Mouse (Mus musculus): ENCODE data around the gene Vkorc1l1.

The Vkorc1l1 gene

DNA sequence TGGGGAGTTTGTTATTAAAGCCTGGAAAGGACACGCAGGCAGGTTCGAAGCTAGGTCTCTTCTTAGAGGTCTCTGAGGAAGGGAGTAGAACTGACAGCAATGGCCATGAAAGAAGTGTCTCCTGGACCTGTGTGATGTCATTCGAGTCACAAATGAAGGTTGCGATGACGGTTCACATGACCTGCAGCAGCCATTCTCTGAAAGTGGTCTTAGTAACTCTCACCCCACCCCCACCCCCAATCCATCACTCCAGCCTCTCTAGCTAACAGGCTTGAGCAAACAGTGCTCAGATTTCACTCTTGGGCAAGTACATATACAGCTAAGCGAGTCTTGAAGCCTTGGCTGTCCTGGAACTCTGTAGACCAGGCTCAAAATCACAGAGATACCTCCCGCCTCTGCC is 61.5 kb downstream of the Vkorc1l1 start:
- DNase-seq, result no peak

DNA sequence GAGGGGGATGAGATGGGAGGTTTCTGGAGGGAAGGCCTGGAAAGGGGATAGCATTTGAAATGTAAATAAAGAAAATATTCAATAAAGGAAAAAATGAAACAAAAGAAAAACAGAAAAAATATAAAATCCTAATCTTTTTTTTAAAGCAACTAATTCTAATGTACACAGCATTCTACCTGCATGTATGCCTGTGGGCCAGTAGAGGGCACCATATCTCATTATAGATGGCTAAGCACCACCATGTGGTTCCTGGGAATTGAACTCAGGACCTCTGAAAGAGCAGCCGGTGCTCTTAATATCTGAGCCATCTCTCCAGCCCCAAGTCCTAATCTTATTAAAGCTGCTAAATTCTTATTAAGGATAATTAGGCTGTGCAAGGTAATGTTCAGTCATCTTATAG is 65.6 kb downstream of the Vkorc1l1 start:
- no peak for DNase-seq

DNA sequence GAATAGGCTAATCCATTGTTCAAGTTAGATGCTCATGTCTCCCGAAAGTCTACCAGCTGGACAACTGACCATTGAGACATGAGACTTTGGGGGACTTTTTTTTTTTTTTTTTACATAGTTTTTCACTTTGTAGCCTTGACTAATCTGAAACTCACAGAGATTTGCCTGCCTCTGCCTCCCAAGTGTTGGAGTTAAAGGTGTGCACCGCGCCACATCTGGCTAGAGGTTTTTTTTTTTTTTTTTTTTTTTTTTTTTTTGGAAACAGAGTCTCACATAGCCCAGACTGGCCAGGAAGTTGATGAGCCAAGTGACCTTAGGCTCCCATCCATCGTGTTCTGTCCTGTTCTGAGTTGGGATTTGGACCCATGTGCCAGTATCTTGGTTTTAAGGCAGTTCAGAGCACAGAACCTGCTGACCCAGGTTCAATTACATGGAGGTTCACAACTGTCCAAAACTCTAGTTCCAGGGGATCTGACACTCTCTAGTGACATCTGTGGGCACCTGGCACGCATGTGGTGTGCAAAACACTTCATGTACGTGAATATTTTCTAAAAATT is 66.3 kb downstream of the Vkorc1l1 start:
- DNase-seq, result no peak

GRCm38 (mm10) chr5:130009784-130010183 is 68.0 kb downstream of the Vkorc1l1 start:
- DNase-seq, result no peak

- no peak for DNase-seq
Measured at GRCm38 (mm10) chr5:130010961-130011360, 69.2 kb downstream of the Vkorc1l1 start.

- DNase-seq, result no peak
Measured at GRCm38 (mm10) chr5:130015104-130015503, 73.3 kb downstream of the Vkorc1l1 start.

GRCm38 (mm10) chr5:130019461-130019860 is 77.7 kb downstream of the Vkorc1l1 start:
- no peak for DNase-seq

- no peak for DNase-seq
Measured at GRCm38 (mm10) chr5:130021361-130021966, 79.7 kb downstream of the Vkorc1l1 start.

GRCm38 (mm10) chr5:130022366-130022765 is 80.6 kb downstream of the Vkorc1l1 start:
- DNase-seq, result no peak

DNA sequence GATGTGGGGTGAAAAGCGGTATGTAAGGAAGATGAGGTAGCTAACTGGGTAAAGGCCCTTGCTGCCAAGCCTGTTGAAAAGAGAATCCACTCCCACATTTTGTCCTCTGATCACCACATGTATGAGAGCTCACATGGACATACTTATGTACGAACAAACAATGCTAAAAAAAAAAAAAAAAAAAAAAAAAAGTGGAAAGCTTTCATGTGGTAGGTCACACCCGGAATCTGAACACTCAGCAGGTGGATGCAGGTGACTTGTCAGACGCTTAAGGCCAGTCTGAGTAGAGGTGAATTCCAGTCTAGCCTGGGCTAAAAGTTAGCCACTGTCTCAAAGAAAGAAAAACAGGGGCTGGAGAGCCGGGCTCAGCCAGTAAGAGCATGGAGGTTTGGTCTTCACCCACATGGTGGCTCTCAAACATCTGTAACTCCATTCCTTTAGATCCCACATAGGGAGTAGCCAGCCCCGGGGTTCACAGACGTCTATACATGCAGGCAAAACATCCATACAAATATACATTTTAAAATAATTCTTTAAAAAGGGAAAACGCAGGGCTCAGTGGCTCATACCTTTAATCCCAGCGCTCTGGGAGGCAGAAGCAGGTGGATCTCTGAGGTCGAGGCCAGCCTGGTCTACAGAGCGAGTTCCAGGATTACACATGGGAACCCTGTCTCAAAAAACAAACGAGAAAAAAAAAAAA is 81.4 kb downstream of the Vkorc1l1 start:
- no peak for DNase-seq

- peak; percentile 65 for DNase-seq
Measured at GRCm38 (mm10) chr5:130023767-130024539, 82.2 kb downstream of the Vkorc1l1 start.

DNA sequence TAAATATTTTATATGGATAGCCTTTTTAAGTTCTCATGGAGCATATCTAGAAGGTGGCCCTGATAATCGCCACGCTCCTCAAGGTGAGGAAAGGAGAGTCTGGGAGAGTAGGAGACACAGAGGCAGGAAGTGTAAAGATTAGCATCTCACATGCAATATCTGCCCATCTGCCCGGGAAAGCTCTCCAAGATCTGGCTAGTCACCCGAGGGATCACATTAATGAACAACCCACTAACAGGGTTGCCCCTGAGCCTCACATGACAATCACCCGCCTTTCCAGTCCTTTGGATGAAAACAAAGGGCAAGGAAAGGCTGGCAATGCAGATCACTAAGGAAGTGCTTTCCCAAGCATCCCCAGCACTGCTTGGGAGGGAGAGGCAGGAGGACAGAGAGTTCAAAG is 85.4 kb downstream of the Vkorc1l1 start:
- no peak for DNase-seq

GRCm38 (mm10) chr5:130027696-130028095 is 85.9 kb downstream of the Vkorc1l1 start:
- DNase-seq, result no peak

GRCm38 (mm10) chr5:130029142-130029897 is 87.5 kb downstream of the Vkorc1l1 start, which contains the start of the genes Asl and Crcp:
Gene Asl, minus strand, starts transcription at chr5:130029247.
Gene Crcp, plus strand, starts transcription at chr5:130029290.
- peak; percentile 90 for DNase-seq

DNA sequence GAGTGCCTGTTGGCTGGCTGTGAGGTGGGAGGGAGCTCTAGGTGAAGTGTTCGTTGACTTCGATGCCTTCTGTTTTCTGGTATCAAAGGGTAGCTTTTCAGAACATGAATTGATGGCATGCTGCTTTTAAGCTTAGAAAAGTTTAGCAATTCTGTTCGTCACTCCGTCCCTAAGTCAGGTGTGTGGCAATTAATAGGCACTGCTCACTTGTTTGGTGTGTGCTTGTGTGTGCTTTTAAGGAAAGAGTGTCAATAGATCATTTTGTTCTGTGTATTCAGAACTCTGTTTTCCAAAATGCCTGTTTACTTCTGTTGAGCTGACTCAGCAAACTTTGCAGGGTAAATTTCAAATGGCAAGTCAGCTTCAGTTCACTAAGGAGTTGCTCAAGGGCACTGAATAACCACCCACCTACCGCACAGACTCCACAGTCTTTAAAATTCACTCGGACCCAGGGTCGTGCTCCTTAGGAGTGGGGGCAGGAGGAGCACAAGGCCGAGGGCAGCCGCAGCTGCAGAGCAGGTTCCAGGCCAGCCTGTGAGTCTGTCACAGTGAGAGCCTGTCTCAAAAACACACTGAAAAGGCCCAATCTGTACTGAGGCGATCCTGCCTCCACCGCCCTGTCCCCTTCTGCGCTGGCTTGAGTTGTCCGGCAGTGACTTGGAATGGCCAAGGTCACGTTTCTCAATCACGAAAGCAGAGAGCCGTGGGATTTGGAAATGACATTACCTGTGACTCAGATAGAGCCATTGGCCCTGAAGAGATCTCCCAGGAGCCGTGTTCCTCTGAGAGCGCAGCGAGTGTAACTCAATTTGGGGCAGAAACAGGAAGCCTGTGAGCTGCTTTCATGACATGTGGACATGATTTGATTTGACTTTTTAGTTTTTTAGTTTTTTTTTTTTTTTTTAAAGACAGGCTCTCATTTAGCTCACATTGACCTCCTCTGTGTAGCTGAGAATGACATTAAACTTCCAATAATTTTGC is 89.9 kb downstream of the Vkorc1l1 start:
- no peak for DNase-seq

GRCm38 (mm10) chr5:130033869-130034268 is 92.1 kb downstream of the Vkorc1l1 start:
- DNase-seq, result no peak

All from right cerebral cortex, postnatal 25 days (tissue).